Mouse (Mus musculus) megakaryocyte, embryonic 14.5 days (primary cell): ENCODE measurements around the gene Abcc4. TPM values are rescaled to one million over a fixed set of nuclear protein-coding genes. Genes with fewer than 3 reads are reported as not detected.

Experiments used
- H3K27me3 ChIP-seq: replicated peaks from 2 replicates; pipeline ENCODE3; 2012; ENCODE audit warnings: inconsistent platforms
- H3K36me3 ChIP-seq: replicated peaks from 2 replicates; pipeline ENCODE3; 2012; ENCODE audit warnings: low read length, inconsistent platforms, mixed read lengths
- H3K4me1 ChIP-seq: 2 replicates; pipeline ENCODE4 v1.6.1; 2012; ENCODE audit warnings: inconsistent platforms
- H3K4me3 ChIP-seq: replicated peaks from 2 replicates; pipeline ENCODE3; 2012; ENCODE audit warnings: moderate library complexity, mild to moderate bottlenecking, inconsistent platforms
- H3K9me3 ChIP-seq: 2 replicates; pipeline ENCODE4 v1.6.1; 2012; ENCODE audit warnings: inconsistent platforms
- FLI1 ChIP-seq: IDR thresholded peaks from 2 replicates; pipeline ENCODE4 v1.6.1; 2012; ENCODE audit warnings: low read length, inconsistent platforms, mixed read lengths
- GATA1 ChIP-seq: IDR thresholded peaks from 3 replicates; pipeline ENCODE4 v1.6.1; 2012; ENCODE audit warnings: mixed read lengths, low read length, inconsistent platforms, borderline replicate concordance
- polyA plus RNA-seq: library from polyadenylated mRNA; stranded (reverse); fragments of >175 nt; gene quantifications from 2 replicates; pipeline ENCODE4 v1.2.3, GENCODE M21; 2012; ENCODE audit warnings: low replicate concordance; ENCODE audit not compliant: insufficient read depth

Abcc4 gene
- polyA plus RNA-seq, 1 experiment, result 1.8 TPM

DNA sequence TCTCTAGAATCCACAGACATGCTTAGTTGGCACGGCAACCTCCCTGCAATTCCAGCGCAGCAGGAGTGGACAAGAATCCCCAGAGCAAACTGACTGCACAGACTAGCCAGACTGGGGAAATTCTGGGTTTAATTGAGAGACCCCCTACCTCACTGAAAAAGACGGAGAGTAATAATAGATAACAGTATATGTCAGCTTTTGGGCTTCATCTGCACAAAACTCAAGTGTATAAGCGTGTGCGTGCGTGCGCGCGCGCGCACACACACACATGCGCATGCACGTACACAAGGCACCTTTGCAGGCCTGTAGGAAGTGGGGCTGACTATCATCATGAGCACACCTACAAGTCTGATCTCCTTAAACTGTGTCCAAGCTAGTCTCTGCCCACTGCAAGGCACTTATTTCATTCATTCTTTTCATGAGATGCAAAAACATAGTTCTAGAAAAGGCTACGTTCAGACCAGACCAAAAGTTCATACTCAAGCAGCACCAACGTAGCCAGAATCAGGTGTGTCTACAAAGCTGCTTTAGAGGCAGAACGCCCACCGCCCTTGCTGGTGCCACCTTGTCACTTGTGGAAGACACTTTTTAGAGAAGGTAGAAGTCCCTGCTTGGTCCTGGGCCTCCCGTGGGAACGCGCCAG, 232.7 kb downstream of the Abcc4 start:
- Histone ChIP-seq H3K36me3 (no peaks in the 10 kb centered on the region), H3K9me3 (peaks cover 17% of the 10 kb centered on the region), H3K27me3 (peaks cover 39% of the 10 kb centered on the region), H3K4me3 (peak overlapping the region; percentile 83), H3K4me1 (peaks cover 8% of the 10 kb centered on the region)
- TF ChIP-seq GATA1 (no peak), FLI1 (no peak)

GRCm38 (mm10) chr14:118465331-118465730, 240.7 kb downstream of the Abcc4 start:
- peaks cover 2% of the 10 kb centered on the region for H3K27me3 ChIP-seq
- H3K36me3 ChIP-seq, result no peaks in the 10 kb centered on the region
- no peaks in the 10 kb centered on the region for H3K4me1 ChIP-seq
- TF ChIP-seq FLI1 (no peak), GATA1 (no peak)
- no peaks in the 10 kb centered on the region for H3K9me3 ChIP-seq
- H3K4me3 ChIP-seq, result no peak overlapping the region

- Histone ChIP-seq H3K9me3 (no peaks in the 10 kb centered on the region), H3K36me3 (no peaks in the 10 kb centered on the region), H3K4me3 (no peak overlapping the region), H3K4me1 (no peaks in the 10 kb centered on the region), H3K27me3 (peaks cover 2% of the 10 kb centered on the region)
- no peak for TF ChIP-seq FLI1
- no peak for TF ChIP-seq GATA1
Measured at GRCm38 (mm10) chr14:118464401-118464800, 241.6 kb downstream of the Abcc4 start.

DNA sequence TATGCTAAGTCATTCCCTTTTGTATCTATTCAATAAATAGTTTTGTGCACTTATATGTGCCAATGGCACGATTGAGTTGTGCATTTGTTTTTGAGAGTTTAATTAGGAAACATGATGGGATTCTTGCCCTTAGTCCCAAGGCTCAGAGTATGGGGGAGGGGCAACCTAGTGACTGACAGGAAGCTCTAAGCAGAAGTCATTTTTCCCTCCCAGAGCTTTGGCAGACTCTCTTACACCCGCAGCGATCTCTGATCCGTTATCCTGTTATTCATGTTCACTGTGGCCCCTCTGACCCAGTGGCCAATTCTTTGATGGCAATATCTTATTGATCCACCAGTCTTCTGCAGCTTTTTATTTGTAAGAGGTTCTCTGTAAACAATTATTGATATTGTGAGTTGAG, 253.4 kb downstream of the Abcc4 start:
- TF ChIP-seq FLI1, result no peak
- no peaks in the 10 kb centered on the region for H3K4me1 ChIP-seq
- H3K36me3 ChIP-seq, result no peaks in the 10 kb centered on the region
- peaks cover 3% of the 10 kb centered on the region for H3K27me3 ChIP-seq
- H3K9me3 ChIP-seq, result peaks cover 6% of the 10 kb centered on the region; the same call in 1 of the 2 replicates
- no peak overlapping the region for H3K4me3 ChIP-seq

DNA sequence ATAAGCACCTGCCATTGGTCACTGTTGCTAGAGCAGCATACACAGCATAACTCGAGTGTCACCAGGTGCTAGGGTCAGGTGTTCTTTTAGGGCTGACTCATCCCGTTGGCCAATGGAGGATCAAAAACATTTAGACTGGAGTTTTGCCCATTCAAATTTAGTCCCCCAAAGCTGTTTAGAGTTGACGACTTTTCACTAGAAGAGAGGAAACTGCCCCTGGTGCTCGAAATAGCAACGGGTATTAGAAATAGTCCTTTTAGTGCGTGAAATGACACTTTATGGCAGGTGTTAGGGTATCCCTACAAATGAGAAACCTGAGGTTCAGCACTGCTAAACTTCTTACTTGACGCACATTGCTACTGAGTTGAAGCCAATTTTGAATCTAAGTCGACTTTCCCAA, 265.9 kb downstream of the Abcc4 start:
- peaks cover 63% of the 10 kb centered on the region for H3K27me3 ChIP-seq
- 0 out of 2 replicates have a peak, but pooled peaks cover 9% of the 10 kb centered on the region for H3K9me3 ChIP-seq
- peaks cover 12% of the 10 kb centered on the region for H3K4me1 ChIP-seq
- no peak for TF ChIP-seq FLI1
- no peak for TF ChIP-seq GATA1
- H3K4me3 ChIP-seq, result no peak overlapping the region
- no peaks in the 10 kb centered on the region for H3K36me3 ChIP-seq

DNA sequence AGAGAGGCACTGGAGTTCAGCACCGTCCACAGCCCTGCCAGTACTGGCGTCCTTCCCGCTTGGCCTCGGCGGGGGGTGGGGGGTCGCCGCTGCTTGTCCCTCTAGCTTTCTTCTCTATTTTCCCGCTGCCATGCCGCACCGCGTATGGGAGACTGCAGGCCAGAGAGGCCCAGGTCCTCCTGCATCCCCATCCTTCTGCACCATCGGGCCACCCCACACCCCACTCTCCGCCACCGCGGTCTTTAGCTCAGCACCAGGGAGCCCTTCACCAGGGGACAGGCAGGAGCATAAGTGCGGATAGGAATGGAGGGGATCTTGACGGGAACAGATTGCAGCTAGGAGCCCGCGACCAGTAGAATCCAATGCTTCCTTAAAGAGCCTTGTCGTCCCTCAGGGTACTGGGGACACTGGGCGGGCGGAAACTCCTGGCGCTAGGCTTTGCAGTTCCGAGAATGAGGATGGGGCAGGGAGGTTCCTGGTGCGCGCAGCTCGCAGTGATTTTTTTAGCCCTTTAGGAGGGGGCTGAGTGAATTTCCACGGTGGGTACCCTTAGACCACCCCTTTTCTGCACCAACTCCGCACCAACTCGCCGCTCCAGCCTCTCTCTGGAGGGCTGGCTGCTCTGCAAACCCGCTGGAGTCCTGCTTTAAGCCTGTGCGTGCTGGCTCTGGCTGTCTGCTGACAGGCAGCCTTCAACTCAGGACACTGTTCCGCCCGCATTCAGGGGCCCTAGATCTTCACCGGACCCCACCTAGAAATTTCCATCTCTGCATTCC, 268.7 kb downstream of the Abcc4 start:
- Histone ChIP-seq H3K36me3 (no peaks in the 10 kb centered on the region), H3K9me3 (0 out of 2 replicates have a peak, but pooled peaks cover 8% of the 10 kb centered on the region), H3K27me3 (peaks cover 70% of the 10 kb centered on the region), H3K4me3 (peak overlapping the region; percentile 85), H3K4me1 (peaks cover 12% of the 10 kb centered on the region)
- TF ChIP-seq FLI1 (no peak), GATA1 (no peak)

DNA sequence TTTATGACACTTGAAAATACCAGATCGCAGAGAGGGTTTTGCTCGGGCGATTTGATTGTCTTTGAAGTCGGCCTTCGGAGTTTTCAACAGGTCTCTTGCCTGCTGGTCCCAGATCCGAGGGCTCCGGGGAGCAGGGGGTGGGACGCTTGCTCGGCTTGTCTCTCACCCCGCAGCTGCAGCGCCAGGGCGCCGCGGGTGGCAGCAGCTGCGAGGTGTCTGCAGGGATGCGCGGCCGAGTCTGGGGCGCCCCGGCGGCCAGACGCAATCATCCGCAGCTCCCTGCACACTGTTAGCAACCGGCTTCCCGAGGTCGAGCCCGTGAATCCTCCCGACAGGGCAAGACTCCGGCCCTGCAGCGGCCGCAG, 269.2 kb downstream of the Abcc4 start:
- Histone ChIP-seq H3K4me1 (peaks cover 13% of the 10 kb centered on the region), H3K9me3 (0 out of 2 replicates have a peak, but pooled peaks cover 6% of the 10 kb centered on the region), H3K4me3 (peak overlapping the region; percentile 85), H3K27me3 (peaks cover 65% of the 10 kb centered on the region), H3K36me3 (no peaks in the 10 kb centered on the region)
- TF ChIP-seq FLI1, result no peak
- no peak for TF ChIP-seq GATA1

GRCm38 (mm10) chr14:118435676-118436330, 270.2 kb downstream of the Abcc4 start:
- Histone ChIP-seq H3K4me3 (no peak overlapping the region), H3K4me1 (peaks cover 23% of the 10 kb centered on the region), H3K36me3 (no peaks in the 10 kb centered on the region), H3K27me3 (peaks cover 57% of the 10 kb centered on the region), H3K9me3 (peaks cover 6% of the 10 kb centered on the region; the same call in 1 of the 2 replicates)
- no peak for TF ChIP-seq FLI1

- peaks cover 9% of the 10 kb centered on the region; the same call in 1 of the 2 replicates for H3K9me3 ChIP-seq
- no peaks in the 10 kb centered on the region for H3K36me3 ChIP-seq
- H3K4me3 ChIP-seq, result no peak overlapping the region
- TF ChIP-seq GATA1 (no peak), FLI1 (no peak)
- H3K27me3 ChIP-seq, result peaks cover 52% of the 10 kb centered on the region
- H3K4me1 ChIP-seq, result peaks cover 28% of the 10 kb centered on the region
Measured at GRCm38 (mm10) chr14:118434842-118435241, 271.2 kb downstream of the Abcc4 start.

DNA sequence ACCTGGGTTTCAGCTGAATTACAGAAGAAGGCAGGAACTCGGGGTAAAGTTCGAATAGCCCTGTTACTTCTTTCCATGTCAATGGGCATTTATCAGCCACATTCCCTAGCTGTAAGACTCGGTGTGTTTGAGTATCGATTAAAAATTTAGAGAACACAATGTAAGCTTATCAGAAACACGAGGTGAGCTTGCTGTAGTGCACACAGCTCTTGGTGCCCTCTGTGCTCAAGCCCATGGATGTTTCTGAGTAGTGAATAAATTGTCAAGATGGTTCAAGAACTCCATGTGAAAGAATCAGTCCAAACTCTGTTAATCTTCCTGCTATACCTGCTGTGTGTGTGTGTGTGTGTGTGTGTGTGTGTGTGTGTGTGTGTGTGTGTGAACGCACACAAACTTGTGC, 272.2 kb downstream of the Abcc4 start:
- H3K4me1 ChIP-seq, result peaks cover 28% of the 10 kb centered on the region
- H3K9me3 ChIP-seq, result peaks cover 6% of the 10 kb centered on the region; the same call in 1 of the 2 replicates
- H3K4me3 ChIP-seq, result no peak overlapping the region
- no peaks in the 10 kb centered on the region for H3K36me3 ChIP-seq
- peaks cover 42% of the 10 kb centered on the region for H3K27me3 ChIP-seq
- TF ChIP-seq GATA1 (no peak), FLI1 (no peak)

Other genes with a start within 250 kb of the Abcc4 start
- gene Cldn10, start 81.7 kb upstream of the Abcc4 start, polyA plus RNA-seq, result not detected in 2 replicates
- 0.31 and 0.70 TPM in 2 replicates for gene Dzip1, start 219.2 kb upstream of the Abcc4 start, polyA plus RNA-seq
- 0.83 and 3.5 TPM in 2 replicates for gene Dnajc3, start 231.8 kb upstream of the Abcc4 start, polyA plus RNA-seq